In the genomic region with DNA sequence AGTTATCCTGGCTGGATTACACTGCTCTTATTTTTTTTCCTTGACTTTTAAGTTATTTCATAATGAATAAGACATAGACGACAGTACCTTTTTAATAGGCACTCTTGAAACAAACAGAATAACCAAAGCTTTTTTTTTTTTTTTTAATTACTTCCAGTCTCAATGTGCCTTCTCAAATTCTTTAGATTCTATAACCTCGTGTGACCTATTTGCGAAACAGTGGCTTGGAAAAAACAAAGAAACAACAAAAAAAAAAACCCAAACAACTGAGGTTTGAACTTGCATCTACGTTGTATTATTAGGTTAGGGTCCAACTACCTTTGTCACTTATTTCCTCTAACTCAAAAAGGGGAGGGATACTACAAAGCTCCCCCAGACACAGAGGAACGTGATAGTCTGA, we compare ENCODE assay signal across 8 mouse cellular contexts. TPM values are rescaled to one million over a fixed set of nuclear protein-coding genes. Genes with fewer than 3 reads are reported as not detected.
DNase-seq lines count a peak whose midpoint lies in the region; ATAC-seq and TF ChIP-seq lines count a peak whose summit lies in the region.

No protein-coding gene starts in this region.

- no peak for DNase-seq in lung, adult 2 months
- no peak for DNase-seq in lung, postnatal 14 days
- DNase-seq in thymus, postnatal 36 days, result no peak
- no peak for DNase-seq in cerebellum, adult 9-11 months
- DNase-seq in gastrocnemius, postnatal 4 days (ENCODE audit: low spot score in 2 of 2), result no peak

- H3K36me3 ChIP-seq in embryonic facial prominence, embryonic 13.5 days, result peaks cover 8% of the 10 kb centered on the region; the same call in 1 of the 2 replicates
- H3K36me3 ChIP-seq in intestine, embryonic 15.5 days, result no peaks in the 10 kb centered on the region
- no peaks in the 10 kb centered on the region; the same call in 1 of the 2 replicates for H3K36me3 ChIP-seq in neural tube, embryonic 12.5 days

- H3K9ac ChIP-seq in embryonic facial prominence, embryonic 13.5 days, result peak overlapping the region; percentile 94
- peak overlapping the region; percentile 98 for H3K9ac ChIP-seq in intestine, embryonic 15.5 days
- peak overlapping the region; percentile 97; the same call in 1 of the 2 replicates for H3K9ac ChIP-seq in neural tube, embryonic 12.5 days

- TF ChIP-seq CTCF in lung, adult 2 months (IDR thresholded peaks at IDR 0.05; ENCODE audit: insufficient read depth, low read length), result no peak

- 8% methylated on average over 5 of the region's 5 CpGs for WGBS in lung, adult 2 months
- 6% methylated on average over 5 of the region's 5 CpGs for WGBS in embryonic facial prominence, embryonic 13.5 days
- 14% methylated on average over 5 of the region's 5 CpGs for WGBS in intestine, embryonic 15.5 days
- WGBS in neural tube, embryonic 12.5 days, result 14% methylated on average over 5 of the region's 5 CpGs

- no peak for ATAC-seq in embryonic facial prominence, embryonic 13.5 days (ENCODE audit: insufficient number of reproducible peaks, insufficient read depth, low FRiP score, low TSS enrichment, low read depth)
- ATAC-seq in intestine, embryonic 15.5 days, result no peak
- ATAC-seq in neural tube, embryonic 12.5 days (ENCODE audit: low FRiP score, low read depth), result no peak

- peak overlapping the region; percentile 91 for H3K27ac ChIP-seq in embryonic facial prominence, embryonic 13.5 days
- H3K27ac ChIP-seq in intestine, embryonic 15.5 days, result peak overlapping the region; percentile 86; the same call in 1 of the 2 replicates
- peak overlapping the region; percentile 91; the same call in 1 of the 2 replicates for H3K27ac ChIP-seq in neural tube, embryonic 12.5 days

- H3K9me3 ChIP-seq in embryonic facial prominence, embryonic 13.5 days, result no peaks in the 10 kb centered on the region
- H3K9me3 ChIP-seq in intestine, embryonic 15.5 days, result no peaks in the 10 kb centered on the region
- H3K9me3 ChIP-seq in neural tube, embryonic 12.5 days, result no peaks in the 10 kb centered on the region

- H3K4me3 ChIP-seq in lung, adult 2 months (replicated peaks; ENCODE audit: extremely low read depth, low read depth, low read length), result peak overlapping the region; percentile 92
- H3K4me3 ChIP-seq in embryonic facial prominence, embryonic 13.5 days, result peak overlapping the region; percentile 92
- H3K4me3 ChIP-seq in intestine, embryonic 15.5 days (replicated peaks), result peak overlapping the region; percentile 99
- H3K4me3 ChIP-seq in neural tube, embryonic 12.5 days, result peak overlapping the region; percentile 95

- TF ChIP-seq POLR2A in lung, adult 2 months (IDR thresholded peaks at IDR 0.05; ENCODE audit: borderline replicate concordance, extremely low read depth, low read depth, low read length), result no peak

- H3K27me3 ChIP-seq in embryonic facial prominence, embryonic 13.5 days, result no peaks in the 10 kb centered on the region
- H3K27me3 ChIP-seq in intestine, embryonic 15.5 days (replicated peaks), result no peaks in the 10 kb centered on the region
- no peaks in the 10 kb centered on the region for H3K27me3 ChIP-seq in neural tube, embryonic 12.5 days (replicated peaks)

- no peaks in the 10 kb centered on the region; the same call in 1 of the 2 replicates for H3K4me1 ChIP-seq in lung, adult 2 months (ENCODE audit: control insufficient read depth, insufficient read depth, low read length)
- peaks cover 5% of the 10 kb centered on the region for H3K4me1 ChIP-seq in embryonic facial prominence, embryonic 13.5 days
- peaks cover 6% of the 10 kb centered on the region; the same call in 1 of the 2 replicates for H3K4me1 ChIP-seq in intestine, embryonic 15.5 days (replicated peaks)
- peaks cover 5% of the 10 kb centered on the region; the same call in 1 of the 2 replicates for H3K4me1 ChIP-seq in neural tube, embryonic 12.5 days

- H3K4me2 ChIP-seq in embryonic facial prominence, embryonic 13.5 days, result peak overlapping the region; percentile 80
- peak overlapping the region; percentile 90 for H3K4me2 ChIP-seq in intestine, embryonic 15.5 days (replicated peaks)
- peak overlapping the region; percentile 61 for H3K4me2 ChIP-seq in neural tube, embryonic 12.5 days (replicated peaks)

RNA-seq across cellular contexts. Expression of a gene that starts 1.2 kb away (rescaled TPM):
- 60.4 and 73.2 TPM in 2 replicates for polyA plus RNA-seq in lung, adult 2 months (2012; rRNA removed)
- 16.7 and 20.3 TPM in 2 replicates for polyA plus RNA-seq in embryonic facial prominence, embryonic 13.5 days (2015; fragmentation: Nextera tagmentation; extraction: Ambion mirVana)
- 9.6 and 9.7 TPM in 2 replicates for polyA plus RNA-seq in intestine, embryonic 15.5 days (2015; fragmentation: Nextera tagmentation; extraction: Ambion mirVana)
- polyA plus RNA-seq in neural tube, embryonic 12.5 days (2016; fragmentation: Nextera tagmentation; extraction: Ambion mirVana), result 34.5 and 40.6 TPM in 2 replicates
- total RNA-seq in gastrocnemius, postnatal 4 days (2021), result 10 to 100 TPM; 45.1 to 45.8 TPM
